Mouse (Mus musculus) gastrocnemius, postnatal 25 days (tissue): Measurements from ENCODE around the gene Zfp131. TPM values are rescaled to one million over a fixed set of nuclear protein-coding genes. Genes with fewer than 3 reads are reported as not detected.

ENCODE experiments used
- DNase-seq: peaks from one replicate; pipeline ENCODE4 v3.0.0; 2022
- total RNA-seq, 2 experiments: library from RNA; stranded (reverse); gene quantifications; 1 replicate in 1 of 2; 2 replicates in 1 of 2; pipeline ENCODE4 v1.2.3; 2021

Zfp131 gene
- total RNA-seq, 2 experiments from 2014 or later, result 17.4 to 18.4 TPM

GRCm38 (mm10) chr13:119755141-119755547 lies 35.5 kb downstream of the Zfp131 start:
- DNase-seq, result peak; percentile 40

DNA sequence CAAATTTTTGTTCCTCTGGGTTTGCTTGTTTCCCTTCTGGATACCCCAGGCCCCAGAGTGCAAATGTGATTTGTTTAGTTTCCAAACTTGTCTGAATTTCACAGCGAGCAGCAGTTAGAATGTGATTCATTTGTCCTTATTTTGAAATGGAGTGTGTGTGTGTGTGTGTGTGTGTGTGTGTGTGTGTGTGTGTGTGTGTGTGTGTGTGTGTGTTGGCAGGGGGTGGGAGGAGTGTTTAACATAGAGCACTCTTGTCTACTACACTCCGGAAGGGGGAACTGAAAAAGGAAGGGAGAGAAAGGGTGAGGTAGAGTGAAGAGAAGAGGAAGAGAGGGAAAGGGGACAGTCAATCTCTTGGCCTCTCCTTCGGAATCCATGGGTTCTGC lies 36.1 kb downstream of the Zfp131 start:
- no peak for DNase-seq

DNA sequence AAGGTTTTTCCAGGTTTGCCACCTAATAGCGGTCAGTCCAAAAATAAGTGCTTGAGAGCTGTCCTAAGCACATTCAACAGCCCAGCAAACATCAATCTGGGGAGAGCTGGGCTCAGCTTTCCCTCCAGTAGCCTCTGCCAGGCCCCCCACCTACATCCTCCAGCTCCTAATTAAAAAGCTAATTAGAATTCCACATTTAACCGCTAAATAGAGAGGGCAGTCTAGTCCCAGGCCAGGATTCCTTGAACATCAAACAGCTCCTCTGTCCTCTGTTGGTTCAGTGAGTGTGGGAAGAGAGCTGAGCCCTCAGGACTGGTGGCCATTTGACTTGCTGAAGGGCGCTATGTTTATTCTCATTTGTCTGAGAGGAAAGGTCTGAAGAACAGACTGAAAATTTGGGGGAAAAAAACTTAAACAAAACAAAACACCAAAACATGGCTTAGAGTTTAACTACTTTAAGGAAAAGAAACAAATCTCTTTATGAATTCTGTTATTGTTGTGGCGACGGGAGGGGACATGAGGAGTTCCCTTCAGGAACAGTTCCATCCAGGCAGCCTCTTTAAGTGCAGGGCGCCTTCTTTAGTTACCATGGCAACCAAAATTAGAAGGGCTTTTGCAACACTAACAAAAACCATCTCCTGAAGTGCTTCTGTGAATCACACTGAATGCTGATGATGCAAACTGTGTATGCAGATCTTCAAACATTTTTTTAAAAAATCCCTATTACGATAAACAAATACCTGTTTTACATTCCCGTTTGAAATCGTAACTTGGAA lies 36.6 kb downstream of the Zfp131 start:
- no peak for DNase-seq

- no peak for DNase-seq
Observed at GRCm38 (mm10) chr13:119746930-119747329, 43.8 kb downstream of the Zfp131 start.

GRCm38 (mm10) chr13:119743470-119743869 lies 47.2 kb downstream of the Zfp131 start:
- no peak for DNase-seq

GRCm38 (mm10) chr13:119742711-119743415 lies 47.8 kb downstream of the Zfp131 start:
- no peak for DNase-seq

DNA sequence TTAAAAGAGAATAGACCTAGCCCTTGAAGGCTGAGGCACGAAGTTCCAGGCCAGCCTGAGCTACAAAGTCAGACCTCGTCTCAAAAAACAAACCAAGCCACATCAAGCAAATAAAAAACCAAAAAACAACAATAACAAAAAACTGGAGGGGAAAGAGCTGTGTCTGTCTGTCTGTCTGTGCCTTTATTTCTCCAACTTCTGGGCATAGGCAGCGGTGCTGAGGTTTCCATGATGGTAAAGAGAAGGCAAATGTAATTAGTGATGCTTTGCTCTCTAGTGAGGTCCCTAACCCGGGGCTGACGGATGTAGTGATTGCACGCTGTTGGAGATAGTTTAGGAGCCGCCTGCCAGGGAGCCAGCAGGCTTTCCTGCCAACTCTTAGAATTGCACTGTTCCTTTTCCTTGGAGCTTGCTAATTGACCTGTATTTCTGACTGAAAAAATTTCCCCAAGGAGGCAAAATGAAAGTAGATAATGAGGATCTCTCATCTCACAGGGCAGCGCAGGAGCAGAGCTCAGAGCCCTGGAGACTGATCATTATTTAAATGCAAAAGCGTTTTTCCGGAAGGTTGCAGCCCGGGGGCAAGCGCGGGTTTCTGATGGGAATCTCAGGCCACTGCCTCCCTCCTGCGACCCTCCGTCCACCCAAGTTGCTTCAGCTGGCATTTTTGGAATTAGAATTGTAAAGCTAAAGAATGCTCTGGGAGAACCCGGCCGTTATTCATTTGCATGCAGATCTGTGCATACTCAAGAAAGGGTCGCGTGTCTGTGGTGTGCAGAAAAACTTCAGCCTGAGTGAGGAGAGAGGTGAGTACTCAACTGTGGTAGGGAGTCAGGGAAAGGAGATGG lies 49.1 kb downstream of the Zfp131 start:
- no peak for DNase-seq

DNA sequence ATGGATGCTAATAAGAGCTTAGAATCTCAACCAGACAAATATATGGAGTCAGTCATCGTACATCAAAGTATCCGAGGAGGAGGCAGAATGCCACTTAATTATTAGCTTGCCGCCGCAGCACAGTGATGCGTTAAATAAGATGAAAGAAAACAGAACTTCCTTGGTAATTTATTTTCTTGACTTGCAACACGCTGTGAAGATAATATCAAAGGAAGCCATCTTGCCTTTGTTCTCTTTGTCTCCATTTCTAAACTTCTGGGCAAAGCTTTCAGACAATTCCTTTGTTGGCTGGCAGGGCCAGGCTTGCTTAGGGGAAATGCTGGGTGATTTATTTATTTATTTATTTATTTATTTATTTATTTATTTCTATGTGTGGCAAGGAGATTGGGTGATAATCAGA lies 59.2 kb downstream of the Zfp131 start:
- no peak for DNase-seq

DNA sequence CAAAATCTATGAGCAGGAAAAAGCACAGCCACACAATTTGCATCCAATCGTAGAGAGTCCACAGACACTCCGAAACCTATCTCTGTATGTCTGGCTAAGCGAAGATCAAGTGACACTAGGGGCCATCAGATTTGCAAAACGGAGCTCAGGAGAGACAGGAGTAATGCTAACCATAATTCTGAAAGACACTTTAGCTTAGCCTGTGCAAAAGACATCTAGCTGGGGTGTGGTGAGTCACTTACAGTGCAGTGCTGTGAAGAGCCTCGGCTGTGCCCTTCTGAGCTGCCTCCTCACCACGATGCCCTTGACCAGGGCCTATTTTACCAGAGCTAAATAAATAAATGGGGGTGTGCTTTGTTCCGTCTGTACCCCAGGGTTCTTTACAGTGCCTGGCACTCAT lies 61.3 kb downstream of the Zfp131 start:
- DNase-seq, result no peak

- DNase-seq, result no peak
Observed at GRCm38 (mm10) chr13:119727608-119728387, 62.9 kb downstream of the Zfp131 start.

DNA sequence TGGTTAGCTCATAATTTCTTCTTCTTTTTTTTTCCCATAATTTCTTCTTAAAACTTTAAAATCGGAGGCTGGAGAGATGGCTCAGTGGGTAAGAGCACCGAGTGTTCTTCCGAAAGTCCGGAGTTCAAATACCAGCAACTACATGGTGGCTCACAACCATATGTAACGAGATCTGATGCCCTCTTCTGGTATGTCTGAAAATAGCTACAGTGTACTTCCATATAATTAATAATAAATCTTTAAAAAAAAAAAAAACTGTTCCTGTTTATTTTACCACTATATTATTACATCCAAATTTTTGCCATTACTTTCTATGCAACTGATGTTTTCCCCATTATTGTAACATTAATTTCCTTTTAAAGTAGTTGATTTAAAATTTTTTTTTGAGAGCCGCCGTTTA lies 66.1 kb downstream of the Zfp131 start:
- no peak for DNase-seq

GRCm38 (mm10) chr13:119723368-119723767 lies 67.3 kb downstream of the Zfp131 start:
- DNase-seq, result no peak

DNA sequence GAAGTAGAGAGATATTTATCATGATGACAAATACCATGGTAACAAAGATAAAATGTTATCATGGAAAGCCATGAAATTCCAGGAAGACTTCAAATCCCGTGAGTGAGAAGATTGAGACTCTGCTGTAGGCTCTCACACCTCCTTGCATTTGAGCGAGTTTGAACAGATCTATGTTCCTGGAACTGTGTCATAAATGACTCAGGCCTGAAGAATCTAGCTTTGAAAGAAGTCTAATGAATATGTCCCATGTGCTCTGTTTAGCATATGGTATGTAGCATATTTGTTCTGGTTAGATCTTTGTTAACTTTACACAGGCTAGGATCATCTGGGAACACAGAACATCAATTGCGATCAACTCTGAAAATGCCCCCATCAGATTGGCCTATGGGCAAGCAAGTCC lies 68.2 kb downstream of the Zfp131 start:
- no peak for DNase-seq

GRCm38 (mm10) chr13:119716105-119716504 lies 74.6 kb downstream of the Zfp131 start:
- no peak for DNase-seq

Other genes starting within 250 kb of the Zfp131 start
- gene Ccl28, start 167.1 kb downstream of the Zfp131 start, total RNA-seq, result under 1 TPM; 0.24 to 0.38 TPM
- 10 to 100 TPM; 30.7 to 30.9 TPM for gene Hmgcs1, start 100.5 kb downstream of the Zfp131 start, total RNA-seq
- 1 to 10 TPM; 1.1 to 1.3 TPM for gene Nim1k, start 35.0 kb downstream of the Zfp131 start, total RNA-seq
- not detected for gene AF067063, start 39.3 kb upstream of the Zfp131 start, total RNA-seq
- gene D13Ertd608e, start 45.1 kb upstream of the Zfp131 start, total RNA-seq, result not detected
- not detected for gene Tcstv1, start 103.9 kb upstream of the Zfp131 start, total RNA-seq
- not detected for gene Gm21761, start 138.4 kb upstream of the Zfp131 start, total RNA-seq
- not detected for gene B020031M17Rik, start 159.9 kb upstream of the Zfp131 start, total RNA-seq
- gene Gm36079, start 236.1 kb upstream of the Zfp131 start, total RNA-seq, result not detected